Mouse (Mus musculus) ES-Bruce4 (cell line): ENCODE measurements at regions not wholly inside any gene's neighbourhood (a gene's known extent, or its start where the extent isn't known, plus 50 kb on each side); places are given as distances from the start of the nearest gene placed in this dataset.

Experiments used
- H3K27ac ChIP-seq: 2 replicates; pipeline ENCODE4 v1.5.1; 2012; ENCODE audit warnings: low read length, inconsistent platforms; ENCODE audit not compliant: insufficient read depth
- H3K27me3 ChIP-seq: 2 replicates; pipeline ENCODE4 v1.6.1; 2012; ENCODE audit warnings: mild to moderate bottlenecking, low read length, inconsistent platforms; ENCODE audit not compliant: control insufficient read depth, poor library complexity, insufficient read depth, severe bottlenecking
- H3K36me3 ChIP-seq: 2 replicates; pipeline ENCODE4 v1.6.1; 2012; ENCODE audit warnings: inconsistent platforms, mild to moderate bottlenecking, low read length, moderate library complexity; ENCODE audit not compliant: control insufficient read depth, poor library complexity, insufficient read depth, severe bottlenecking
- H3K4me1 ChIP-seq: one replicate; pipeline ENCODE4 v1.8.1; 2011; ENCODE audit warnings: low read length; ENCODE audit not compliant: control insufficient read depth, insufficient read depth
- H3K4me3 ChIP-seq: 2 replicates; pipeline ENCODE4 v1.5.1; 2011; ENCODE audit warnings: low read depth, mild to moderate bottlenecking, low read length
- H3K9ac ChIP-seq: 2 replicates; pipeline ENCODE4 v1.6.1; 2012; ENCODE audit warnings: low read depth, mild to moderate bottlenecking, inconsistent platforms; ENCODE audit not compliant: poor library complexity, severe bottlenecking
- H3K9me3 ChIP-seq: replicated peaks from 2 replicates; pipeline ENCODE4 v1.6.1; 2012; ENCODE audit warnings: mild to moderate bottlenecking, low read length, inconsistent platforms; ENCODE audit not compliant: control insufficient read depth, poor library complexity, insufficient read depth, severe bottlenecking
- CTCF ChIP-seq: IDR thresholded peaks from one replicate; pipeline ENCODE4 v1.8.1; 2011; ENCODE audit warnings: low read depth, low read length
- EP300 ChIP-seq: IDR thresholded peaks from 2 replicates; pipeline ENCODE4 v1.6.1; 2011; ENCODE audit warnings: low read depth, low read length; ENCODE audit not compliant: insufficient read depth
- POLR2A ChIP-seq: IDR thresholded peaks from one replicate; pipeline ENCODE4 v1.8.1; 2011; ENCODE audit warnings: low read length; ENCODE audit not compliant: insufficient read depth

- H3K9me3 ChIP-seq = no peaks in the 10 kb centered on the region
- no peak overlapping the region for H3K27ac ChIP-seq
- no peaks in the 10 kb centered on the region for H3K36me3 ChIP-seq
- H3K4me1 ChIP-seq = no peaks in the 10 kb centered on the region
- TF ChIP-seq POLR2A = no peak
- no peak for TF ChIP-seq EP300
- TF ChIP-seq CTCF = no peak
- H3K27me3 ChIP-seq = no peaks in the 10 kb centered on the region
- H3K4me3 ChIP-seq = no peak overlapping the region
- no peak overlapping the region for H3K9ac ChIP-seq
Measured at GRCm38 (mm10) chr16:5572780-5573179, 312.4 kb upstream of the Rbfox1 start.

- Histone ChIP-seq H3K9ac (no peak overlapping the region), H3K27me3 (no peaks in the 10 kb centered on the region), H3K4me3 (no peak overlapping the region), H3K36me3 (no peaks in the 10 kb centered on the region), H3K4me1 (no peaks in the 10 kb centered on the region), H3K27ac (no peak overlapping the region), H3K9me3 (no peaks in the 10 kb centered on the region)
- TF ChIP-seq POLR2A = no peak
- no peak for TF ChIP-seq EP300
- no peak for TF ChIP-seq CTCF
Measured at GRCm38 (mm10) chr16:5570619-5571018, 314.5 kb upstream of the Rbfox1 start.

GRCm38 (mm10) chr16:5569101-5569500 is 313.3 kb upstream of the Eef2kmt start:
- no peaks in the 10 kb centered on the region for H3K4me1 ChIP-seq
- H3K36me3 ChIP-seq = no peaks in the 10 kb centered on the region
- H3K27me3 ChIP-seq = no peaks in the 10 kb centered on the region
- TF ChIP-seq EP300 = no peak
- TF ChIP-seq CTCF = no peak
- no peak for TF ChIP-seq POLR2A
- H3K9me3 ChIP-seq = no peaks in the 10 kb centered on the region
- H3K27ac ChIP-seq = no peak overlapping the region
- no peak overlapping the region for H3K9ac ChIP-seq
- no peak overlapping the region for H3K4me3 ChIP-seq

GRCm38 (mm10) chr16:5549026-5549425 is 293.2 kb upstream of the Eef2kmt start:
- TF ChIP-seq POLR2A = no peak
- no peak for TF ChIP-seq EP300
- TF ChIP-seq CTCF = no peak

GRCm38 (mm10) chr16:5548602-5549001 is 292.8 kb upstream of the Eef2kmt start:
- Histone ChIP-seq H3K36me3 (no peaks in the 10 kb centered on the region), H3K4me1 (no peaks in the 10 kb centered on the region), H3K9me3 (no peaks in the 10 kb centered on the region), H3K4me3 (no peak overlapping the region), H3K27me3 (no peaks in the 10 kb centered on the region), H3K9ac (no peak overlapping the region), H3K27ac (no peak overlapping the region)
- TF ChIP-seq POLR2A (no peak), CTCF (no peak), EP300 (no peak)

More at GRCm38 (mm10) chr16:5549026-5549425, 293.2 kb upstream of the Eef2kmt start:
- no peaks in the 10 kb centered on the region for H3K27me3 ChIP-seq
- H3K9me3 ChIP-seq = no peaks in the 10 kb centered on the region
- no peak overlapping the region for H3K9ac ChIP-seq
- H3K36me3 ChIP-seq = no peaks in the 10 kb centered on the region
- no peaks in the 10 kb centered on the region for H3K4me1 ChIP-seq
- no peak overlapping the region for H3K4me3 ChIP-seq
- no peak overlapping the region for H3K27ac ChIP-seq

- Histone ChIP-seq H3K36me3 (no peaks in the 10 kb centered on the region), H3K4me1 (no peaks in the 10 kb centered on the region), H3K27ac (no peak overlapping the region), H3K4me3 (no peak overlapping the region), H3K9me3 (no peaks in the 10 kb centered on the region), H3K9ac (no peak overlapping the region), H3K27me3 (no peaks in the 10 kb centered on the region)
- TF ChIP-seq CTCF (peak; percentile 13), EP300 (no peak)
Measured at GRCm38 (mm10) chr16:5546808-5547207, 291.0 kb upstream of the Eef2kmt start.
